Mouse (Mus musculus) neural tube, embryonic 14.5 days (tissue): ENCODE measurements at regions not wholly inside any gene's neighbourhood (a gene's known extent, or its start where the extent isn't known, plus 50 kb on each side); places are given as distances from the start of the nearest gene placed in this dataset.

ENCODE experiments used
- ATAC-seq: fragments of 200-750 bp; cut with Nextera tagmentation; 2 replicates; pipeline ENCODE4 v1.8.0; 2017; ENCODE audit warnings: low read depth, mild to moderate bottlenecking, moderate TSS enrichment, moderate library complexity
- H3K27ac ChIP-seq: fragments of 300-500 bp; sonication (generic); 2 replicates; pipeline ENCODE4 v1.5.1; 2014; ENCODE audit warnings: low read depth, mild to moderate bottlenecking, control low read depth, low read length, moderate library complexity, mixed read lengths
- H3K27me3 ChIP-seq: fragments of 300-500 bp; sonication (generic); 2 replicates; pipeline ENCODE4 v1.6.1; 2014; ENCODE audit warnings: low read length; ENCODE audit not compliant: control insufficient read depth, insufficient read depth
- H3K36me3 ChIP-seq: fragments of 300-500 bp; sonication (generic); 2 replicates; pipeline ENCODE4 v1.6.1; 2014; ENCODE audit warnings: low read length, mixed read lengths; ENCODE audit not compliant: control insufficient read depth, insufficient read depth
- H3K4me1 ChIP-seq: fragments of 300-500 bp; sonication (generic); 2 replicates; pipeline ENCODE4 v1.6.1; 2014; ENCODE audit warnings: low read length; ENCODE audit not compliant: control insufficient read depth, insufficient read depth
- H3K4me2 ChIP-seq: fragments of 300-500 bp; sonication (generic); 2 replicates; pipeline ENCODE4 v1.6.1; 2014; ENCODE audit warnings: mild to moderate bottlenecking, low read depth, low read length, control low read depth
- H3K4me3 ChIP-seq: fragments of 300-500 bp; sonication (generic); 2 replicates; pipeline ENCODE4 v1.5.1; 2014; ENCODE audit warnings: low read depth, low read length, control low read depth, mixed read lengths
- H3K9ac ChIP-seq: fragments of 300-500 bp; sonication (generic); replicated peaks from 2 replicates; pipeline ENCODE4 v1.6.1; 2014; ENCODE audit warnings: low read depth, mild to moderate bottlenecking, control low read depth, low read length, mixed read lengths
- H3K9me3 ChIP-seq: fragments of 300-500 bp; sonication (generic); 2 replicates; pipeline ENCODE4 v1.6.1; 2016; ENCODE audit warnings: low read length; ENCODE audit not compliant: control insufficient read depth
- WGBS: fragments of 180-500 bp; shearing (Covaris S2); extraction: QIAGEN DNeasy Blood & Tissue Kit; methylation state at CpG from one replicate; pipeline ENCODE4 v1.1.7; 2014; 5-methylcytosine and 5-hydroxymethylcytosine counted together

DNA sequence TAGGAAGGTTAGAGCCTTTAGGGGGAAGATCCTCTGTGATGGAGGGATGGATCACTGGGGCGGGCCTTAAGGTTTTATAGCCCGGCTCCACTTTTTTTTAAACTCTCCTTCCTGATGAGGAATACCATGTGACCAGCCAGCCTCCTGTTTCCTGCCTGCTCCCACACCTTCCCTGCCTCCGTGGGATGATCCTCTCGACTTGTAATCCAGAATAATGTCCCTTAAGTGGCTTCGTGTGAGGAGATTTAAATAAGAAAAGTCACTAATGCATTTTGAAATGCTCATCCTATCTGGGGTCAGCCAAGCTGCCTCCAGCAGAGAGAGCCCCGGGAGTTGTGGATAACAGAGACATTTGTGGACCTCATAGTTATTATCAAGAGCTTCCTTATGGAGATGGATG, 200.0 kb upstream of the Sulf2 start:
- no peak overlapping the region for H3K4me3 ChIP-seq
- no peaks in the 10 kb centered on the region for H3K36me3 ChIP-seq
- no peak for ATAC-seq
- H3K9me3 ChIP-seq, result no peaks in the 10 kb centered on the region
- 41% methylated on average over 6 of the region's 6 CpGs for whole genome bisulfite sequencing
- H3K4me2 ChIP-seq, result no peak overlapping the region
- no peak overlapping the region for H3K9ac ChIP-seq
- H3K27me3 ChIP-seq, result no peaks in the 10 kb centered on the region
- H3K27ac ChIP-seq, result no peak overlapping the region
- H3K4me1 ChIP-seq, result peaks cover 18% of the 10 kb centered on the region

GRCm38 (mm10) chr2:166354391-166354790, 198.9 kb upstream of the Sulf2 start:
- Histone ChIP-seq H3K9me3 (no peaks in the 10 kb centered on the region), H3K27ac (no peak overlapping the region), H3K4me3 (no peak overlapping the region), H3K9ac (no peak overlapping the region), H3K4me1 (peaks cover 11% of the 10 kb centered on the region), H3K36me3 (no peaks in the 10 kb centered on the region), H3K27me3 (no peaks in the 10 kb centered on the region), H3K4me2 (no peak overlapping the region)
- ATAC-seq, result no peak
- 94% methylated on average over 4 of the region's 4 CpGs for whole genome bisulfite sequencing

GRCm38 (mm10) chr2:166353447-166354111, 198.1 kb upstream of the Sulf2 start:
- Histone ChIP-seq H3K4me3 (no peak overlapping the region), H3K36me3 (no peaks in the 10 kb centered on the region), H3K9me3 (no peaks in the 10 kb centered on the region), H3K27ac (no peak overlapping the region), H3K4me2 (no peak overlapping the region), H3K27me3 (no peaks in the 10 kb centered on the region), H3K9ac (no peak overlapping the region), H3K4me1 (peaks cover 12% of the 10 kb centered on the region)
- peak; percentile 47; the same call in 1 of the 2 replicates for ATAC-seq
- 41% methylated on average over 12 of the region's 12 CpGs for WGBS

GRCm38 (mm10) chr2:166351984-166352383, 196.5 kb upstream of the Sulf2 start:
- WGBS, result 90% methylated on average over 5 of the region's 5 CpGs
- ATAC-seq, result no peak
- Histone ChIP-seq H3K27me3 (no peaks in the 10 kb centered on the region; the same call in 1 of the 2 replicates), H3K4me2 (no peak overlapping the region), H3K36me3 (no peaks in the 10 kb centered on the region), H3K9ac (no peak overlapping the region), H3K4me1 (peaks cover 28% of the 10 kb centered on the region), H3K9me3 (no peaks in the 10 kb centered on the region), H3K4me3 (no peak overlapping the region), H3K27ac (no peak overlapping the region)

GRCm38 (mm10) chr2:166351581-166351980, 196.1 kb upstream of the Sulf2 start:
- WGBS, result 85% methylated on average over 9 of the region's 9 CpGs
- Histone ChIP-seq H3K4me2 (no peak overlapping the region), H3K36me3 (no peaks in the 10 kb centered on the region), H3K9me3 (no peaks in the 10 kb centered on the region), H3K4me3 (no peak overlapping the region), H3K9ac (no peak overlapping the region), H3K4me1 (peaks cover 32% of the 10 kb centered on the region), H3K27me3 (no peaks in the 10 kb centered on the region; the same call in 1 of the 2 replicates), H3K27ac (no peak overlapping the region)
- no peak for ATAC-seq

DNA sequence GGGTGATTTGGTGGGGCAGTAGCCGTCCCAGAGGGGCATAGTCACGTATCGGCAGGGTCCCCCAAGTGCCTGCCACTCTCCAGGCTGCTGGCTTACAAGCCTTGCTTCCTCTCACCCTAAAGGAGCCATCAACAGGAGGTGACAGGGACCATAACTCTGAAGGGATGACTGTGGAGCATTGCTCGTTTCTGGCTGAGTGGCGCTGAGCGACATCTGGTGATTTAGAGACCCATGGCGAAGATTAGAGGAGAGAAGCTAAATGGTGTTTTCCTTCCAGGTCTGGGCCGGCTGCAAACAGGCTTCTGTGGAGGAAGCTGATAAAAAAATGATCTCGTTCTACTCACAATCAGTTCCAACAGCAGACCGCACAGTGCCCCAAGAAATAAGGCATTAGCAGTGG, 193.2 kb upstream of the Sulf2 start:
- Histone ChIP-seq H3K4me3 (no peak overlapping the region), H3K27ac (peak overlapping the region; percentile 28; the same call in 1 of the 2 replicates), H3K4me2 (no peak overlapping the region), H3K36me3 (no peaks in the 10 kb centered on the region), H3K9ac (no peak overlapping the region), H3K4me1 (peaks cover 46% of the 10 kb centered on the region), H3K27me3 (no peaks in the 10 kb centered on the region; the same call in 1 of the 2 replicates), H3K9me3 (no peaks in the 10 kb centered on the region)
- no peak for ATAC-seq
- WGBS, result 19% methylated on average over 10 of the region's 10 CpGs

DNA sequence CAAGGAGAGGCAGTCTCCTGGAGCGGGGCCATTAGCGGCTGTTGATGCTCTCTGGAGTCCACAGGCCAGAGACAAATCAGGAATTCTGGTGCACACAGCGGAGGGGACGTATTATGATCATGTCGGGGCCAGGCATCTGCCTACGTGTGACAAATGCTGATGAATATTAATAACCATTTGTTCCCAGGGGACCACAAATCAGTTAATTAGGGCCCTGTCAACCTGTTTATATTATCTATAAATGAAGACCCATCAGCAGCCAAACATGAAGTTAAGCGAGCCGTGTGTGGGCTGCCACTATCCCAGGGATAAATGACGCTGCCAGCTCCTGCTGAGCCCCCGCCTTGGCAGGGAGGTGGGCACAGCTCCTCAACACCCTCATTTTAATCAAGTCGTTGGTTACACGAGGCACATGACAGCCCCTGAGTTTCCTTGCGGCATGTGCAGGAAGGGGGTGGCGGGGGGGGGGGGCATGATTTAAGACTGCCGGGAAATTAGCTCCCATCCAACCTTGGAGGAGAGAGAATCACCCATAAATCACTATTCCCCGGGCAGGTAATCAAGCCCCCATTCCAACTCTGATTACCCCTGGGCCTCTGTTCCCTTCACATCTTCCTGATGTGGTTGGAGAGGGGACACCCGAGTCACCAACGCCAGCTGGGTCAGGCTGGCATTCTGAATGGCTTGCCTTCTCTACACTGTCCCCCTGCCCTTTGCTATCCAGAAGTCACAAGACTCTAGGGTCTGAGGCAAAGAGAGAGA, 191.1 kb upstream of the Sulf2 start:
- peak overlapping the region; percentile 11; the same call in 1 of the 2 replicates for H3K4me2 ChIP-seq
- no peaks in the 10 kb centered on the region; the same call in 1 of the 2 replicates for H3K27me3 ChIP-seq
- H3K4me3 ChIP-seq, result no peak overlapping the region
- no peaks in the 10 kb centered on the region for H3K36me3 ChIP-seq
- no peaks in the 10 kb centered on the region for H3K9me3 ChIP-seq
- peak; percentile 83 for ATAC-seq
- 7% methylated on average over 18 of the region's 18 CpGs for WGBS
- H3K27ac ChIP-seq, result peak overlapping the region; percentile 44
- H3K9ac ChIP-seq, result no peak overlapping the region
- H3K4me1 ChIP-seq, result peaks cover 45% of the 10 kb centered on the region

DNA sequence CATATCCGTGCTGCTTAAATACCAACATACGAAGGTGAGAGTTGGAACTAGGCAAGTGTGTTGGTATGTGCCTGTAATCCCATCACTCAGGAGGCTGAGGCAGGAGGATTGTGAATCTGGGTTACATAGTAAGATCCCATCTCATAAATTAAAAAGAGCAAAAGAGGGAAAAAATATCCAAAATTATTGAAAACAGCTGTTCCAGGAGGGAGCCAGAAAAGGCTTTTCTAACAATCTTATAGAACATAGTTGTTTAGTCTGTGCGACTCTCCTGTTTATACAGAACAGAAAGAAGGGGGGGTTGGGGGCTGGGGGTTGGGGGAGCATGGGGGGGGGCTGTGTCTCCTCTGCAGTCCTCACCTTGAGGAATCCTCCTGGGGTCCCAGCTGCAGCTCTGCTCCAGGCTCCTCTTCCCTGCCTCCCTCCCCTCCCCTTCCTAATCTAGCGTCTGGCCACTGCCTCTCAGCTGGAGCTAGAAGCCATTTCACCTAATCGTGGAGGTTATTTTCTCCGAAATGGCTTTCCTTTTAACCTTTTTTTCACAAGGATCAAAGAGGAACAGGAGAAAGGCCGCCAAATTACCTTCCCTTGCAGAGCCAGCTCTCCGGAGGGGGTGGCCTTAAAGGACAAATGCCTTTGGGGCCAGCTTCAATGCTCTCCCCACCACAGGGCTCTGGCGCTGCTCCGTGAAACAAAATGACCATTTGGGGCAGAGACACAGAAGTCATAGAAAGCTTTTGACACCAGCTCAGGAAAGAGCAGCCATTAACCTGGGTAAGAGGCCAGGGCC, 188.3 kb upstream of the Sulf2 start:
- H3K27ac ChIP-seq, result no peak overlapping the region
- H3K4me1 ChIP-seq, result peaks cover 45% of the 10 kb centered on the region
- no peak for ATAC-seq
- no peak overlapping the region for H3K4me3 ChIP-seq
- WGBS, result 22% methylated on average over 10 of the region's 10 CpGs
- H3K36me3 ChIP-seq, result no peaks in the 10 kb centered on the region
- no peaks in the 10 kb centered on the region for H3K9me3 ChIP-seq
- H3K27me3 ChIP-seq, result no peaks in the 10 kb centered on the region; the same call in 1 of the 2 replicates
- no peak overlapping the region; the same call in 1 of the 2 replicates for H3K9ac ChIP-seq
- H3K4me2 ChIP-seq, result no peak overlapping the region
